In the genomic region with DNA sequence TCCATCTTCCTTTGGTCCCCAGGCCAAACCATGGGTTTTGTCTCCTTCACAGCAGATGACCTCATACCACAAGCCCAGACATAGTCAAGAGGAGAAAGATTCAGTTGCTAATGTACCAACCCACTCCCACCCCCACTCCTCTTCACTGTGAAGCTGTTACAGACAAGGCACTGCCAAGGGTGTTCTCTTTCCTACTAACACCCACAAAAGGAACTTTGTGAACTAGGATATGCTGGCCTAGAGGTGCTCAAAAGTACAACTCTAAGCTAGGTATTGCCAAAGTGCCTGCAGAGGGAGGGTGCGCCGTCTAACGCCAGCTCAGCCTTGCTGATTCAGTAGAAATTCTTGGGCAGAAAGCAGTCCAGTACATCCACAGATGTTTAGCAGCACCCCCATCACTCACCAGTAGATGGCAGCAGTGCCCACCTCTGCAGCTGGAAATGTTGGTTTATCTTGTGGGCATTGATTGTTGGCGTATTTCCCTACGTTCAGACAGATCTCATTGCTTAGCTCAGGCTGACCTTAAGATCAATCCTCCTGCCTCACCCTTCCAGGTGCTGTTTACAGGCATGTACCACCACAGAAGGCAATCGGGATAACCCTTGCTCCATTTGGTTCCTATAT, we compare ENCODE assay signal across 8 mouse cellular contexts. TPM values are rescaled to one million over a fixed set of nuclear protein-coding genes. Genes with fewer than 3 reads are reported as not detected.
A peak's percentile ranks its signal among the peaks of the same experiment; 100 is the strongest.
DNase-seq lines count a peak whose midpoint lies in the region; ATAC-seq and TF ChIP-seq lines count a peak whose summit lies in the region.

No protein-coding gene starts in this region.

- peak; percentile 94 for DNase-seq in NIH3T3 (ENCODE audit: low read depth)
- peak; percentile 37 to 57 for DNase-seq in cerebellum, adult 2 months
- DNase-seq in hindbrain, postnatal 0 days (ENCODE audit: low spot score): peak; percentile 84
- peak; percentile 68 to 74 for DNase-seq in left cerebral cortex, adult 18-20 months (ENCODE audit: low spot score in 2 of 2)
- DNase-seq in right cerebral cortex, postnatal 25 days: peak; percentile 59
- DNase-seq in urinary bladder, postnatal 4 days (ENCODE audit: low spot score in 2 of 2): peak; percentile 54 to 74

- H3K4me3 ChIP-seq in cerebellum, adult 2 months (replicated peaks; ENCODE audit: insufficient read depth, low read depth, low read length): no peak overlapping the region
- H3K4me3 ChIP-seq in hindbrain, postnatal 0 days (ENCODE audit: low read length): no peak overlapping the region

- H3K4me1 ChIP-seq in cerebellum, adult 2 months (ENCODE audit: control insufficient read depth, insufficient read depth, low read length): no peaks in the 10 kb centered on the region
- no peaks in the 10 kb centered on the region for H3K4me1 ChIP-seq in hindbrain, postnatal 0 days (ENCODE audit: insufficient read depth, low read length)

- no peaks in the 10 kb centered on the region for H3K9me3 ChIP-seq in hindbrain, postnatal 0 days (ENCODE audit: low read length)

- no peaks in the 10 kb centered on the region for H3K36me3 ChIP-seq in hindbrain, postnatal 0 days (ENCODE audit: insufficient read depth, low read length)

- H3K27me3 ChIP-seq in cerebellum, adult 2 months (ENCODE audit: control insufficient read depth, insufficient read depth, low read length): no peaks in the 10 kb centered on the region
- H3K27me3 ChIP-seq in hindbrain, postnatal 0 days (ENCODE audit: insufficient read depth, low read length): no peaks in the 10 kb centered on the region

- no peak overlapping the region for H3K9ac ChIP-seq in hindbrain, postnatal 0 days (replicated peaks; ENCODE audit: low read length)

- peak; percentile 95 for ATAC-seq in frontal cortex, adult (ENCODE audit: low TSS enrichment)
- peak; percentile 81 for ATAC-seq in hindbrain, postnatal 0 days
- peak; percentile 98 for ATAC-seq in megakaryocyte progenitor cell, adult 5-6 weeks (replicated peaks; ENCODE audit: poor library complexity)

- no peak overlapping the region for H3K4me2 ChIP-seq in hindbrain, postnatal 0 days (ENCODE audit: low read depth, low read length)

- TF ChIP-seq CTCF in cerebellum, adult 2 months (IDR thresholded peaks at IDR 0.05; ENCODE audit: borderline replicate concordance, insufficient read depth, low read depth, low read length): peak; percentile 86
- peak; percentile 98 for TF ChIP-seq CTCF in hindbrain, postnatal 0 days (IDR thresholded peaks at IDR 0.05; ENCODE audit: low read depth)

- 21% methylated on average over 6 of the region's 6 CpGs for WGBS in cerebellum, adult 2 months
- 24% methylated on average over 6 of the region's 6 CpGs for WGBS in hindbrain, postnatal 0 days

- H3K27ac ChIP-seq in cerebellum, adult 2 months (ENCODE audit: insufficient read depth, low read length): no peak overlapping the region
- H3K27ac ChIP-seq in hindbrain, postnatal 0 days: no peak overlapping the region

- TF ChIP-seq POLR2A in cerebellum, adult 2 months (IDR thresholded peaks at IDR 0.05; ENCODE audit: borderline replicate concordance, insufficient read depth, low read length): no peak

RNA-seq across cellular contexts. Expression of gene Myh11, which starts 54.0 kb away (rescaled TPM):
- polyA plus RNA-seq in cerebellum, adult 2 months (2012; rRNA removed): 4.3 and 5.3 TPM in 2 replicates
- total RNA-seq in hindbrain, postnatal 0 days (2014; rRNA removed): 0.99 and 2.0 TPM in 2 replicates
- polyA plus RNA-seq in hindbrain, postnatal 0 days (2015; fragmentation: Nextera tagmentation; extraction: Ambion mirVana): 0.47 and 0.74 TPM in 2 replicates
- total RNA-seq in left cerebral cortex, adult 18-20 months (2021): 1 to 10 TPM; 3.0 to 3.8 TPM
- not detected in 2 replicates for total RNA-seq in megakaryocyte progenitor cell, adult 5-6 weeks (2015)
- 0.04 and 0.07 TPM in 2 replicates for total RNA-seq in megakaryocyte progenitor cell, adult 5-6 weeks (2017)
